Mouse (Mus musculus): Measurements from ENCODE around the gene Clec5a.
"Not testable (repeated sequence)": the region's sequence is repeated elsewhere in the genome, so short reads cannot be mapped to it uniquely, and the experiment has no call there.

Gene Clec5a

GRCm38 (mm10) chr6:40585645-40586044, at the start of gene Clec5a:
TSS of gene Clec5a (minus strand) at chr6:40585821.
- DNase-seq (ENCODE audit: low spot score in 2 of 2) = no peak

- DNase-seq (ENCODE audit: low spot score in 2 of 2) = no peak
Observed at GRCm38 (mm10) chr6:40634640-40635071, 49.0 kb upstream of the Clec5a start.

- DNase-seq (ENCODE audit: low spot score in 2 of 2) = no peak
Observed at GRCm38 (mm10) chr6:40628406-40629000, 42.9 kb upstream of the Clec5a start, which contains the start of gene Mgam. TSS of gene Mgam (plus strand) at chr6:40628831.

- no peak for DNase-seq (ENCODE audit: low spot score in 2 of 2)
Observed at GRCm38 (mm10) chr6:40626111-40626510, 40.5 kb upstream of the Clec5a start.

- DNase-seq (ENCODE audit: low spot score in 2 of 2) = peak in 1 of 2 experiments; percentile 24
Observed at GRCm38 (mm10) chr6:40617965-40618364, 32.3 kb upstream of the Clec5a start.

GRCm38 (mm10) chr6:40613260-40613852, 27.7 kb upstream of the Clec5a start, which contains the start of gene Tas2r138:
TSS of gene Tas2r138 (minus strand) at chr6:40613310.
- no peak for DNase-seq (ENCODE audit: low spot score in 2 of 2)

GRCm38 (mm10) chr6:40610244-40610643, 24.6 kb upstream of the Clec5a start:
- no peak for DNase-seq (ENCODE audit: low spot score in 2 of 2)

GRCm38 (mm10) chr6:40607431-40607830, 21.8 kb upstream of the Clec5a start:
- no peak for DNase-seq (ENCODE audit: low spot score in 2 of 2)

- DNase-seq (ENCODE audit: low spot score in 2 of 2) = not testable (repeated sequence)
Observed at GRCm38 (mm10) chr6:40598546-40598945, 12.9 kb upstream of the Clec5a start.

- DNase-seq (ENCODE audit: low spot score in 2 of 2) = no peak
Observed at GRCm38 (mm10) chr6:40594804-40595550, 9.4 kb upstream of the Clec5a start.

GRCm38 (mm10) chr6:40588346-40588745, 2.7 kb upstream of the Clec5a start:
- no peak for DNase-seq (ENCODE audit: low spot score in 2 of 2)

- DNase-seq (ENCODE audit: low spot score in 2 of 2) = no peak
Observed at GRCm38 (mm10) chr6:40584336-40584735, 1.3 kb downstream of the Clec5a start.

GRCm38 (mm10) chr6:40576305-40576704, 9.3 kb downstream of the Clec5a start:
- no peak for DNase-seq (ENCODE audit: low spot score in 2 of 2)

GRCm38 (mm10) chr6:40573618-40574017, 12.0 kb downstream of the Clec5a start:
- no peak for DNase-seq (ENCODE audit: low spot score in 2 of 2)

- no peak for DNase-seq (ENCODE audit: low spot score in 2 of 2)
Observed at GRCm38 (mm10) chr6:40569187-40569586, 16.4 kb downstream of the Clec5a start, which contains the start of gene Olfr460. TSS of gene Olfr460 (plus strand) at chr6:40569487.

GRCm38 (mm10) chr6:40554950-40555349, 30.7 kb downstream of the Clec5a start, which contains the start of gene Olfr461:
TSS of gene Olfr461 (minus strand) at chr6:40555050.
- DNase-seq (ENCODE audit: low spot score in 2 of 2) = no peak

- DNase-seq (ENCODE audit: low spot score in 2 of 2) = no peak
Observed at GRCm38 (mm10) chr6:40544690-40545089, 40.9 kb downstream of the Clec5a start.

Data from spleen, postnatal 4 days (tissue).